Comparison of ENCODE assay signal across 9 mouse cellular contexts in the genomic region with DNA sequence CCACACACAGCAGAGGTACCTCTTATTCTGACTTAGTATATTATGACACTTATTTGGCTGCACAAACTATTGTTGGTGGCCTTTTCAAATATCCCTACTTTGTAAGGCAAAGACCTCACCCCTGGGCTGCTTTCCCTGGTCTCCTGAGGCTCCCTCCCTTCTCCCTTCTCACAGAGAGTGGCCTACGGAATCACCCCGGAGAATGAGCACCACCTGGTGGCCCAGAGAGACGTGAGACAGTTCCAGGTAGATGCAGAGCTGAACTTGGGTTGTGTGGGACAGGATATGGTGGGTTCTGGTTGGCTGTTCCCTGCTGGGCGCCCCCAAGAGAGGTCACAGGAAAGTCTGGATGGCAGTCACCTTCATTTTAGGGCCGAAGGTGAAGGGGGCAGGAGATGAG. TPM values are rescaled to one million over a fixed set of nuclear protein-coding genes. Genes with fewer than 3 reads are reported as not detected.
DNase-seq lines count a peak whose midpoint lies in the region; ATAC-seq and TF ChIP-seq lines count a peak whose summit lies in the region.
"Had no signal": no experiment of that assay in that cellular context is flagged by ENCODE, and none has a peak within 500 bp of the region (broad histone marks: within the 10 kb centered on the region; RNA-seq: fewer than 3 reads in every experiment).

No protein-coding gene starts in this region.

- no peak overlapping the region for H3K4me2 ChIP-seq in intestine, embryonic 14.5 days (ENCODE audit: low read length)
- H3K4me2 ChIP-seq in intestine, embryonic 16.5 days (ENCODE audit: low read depth, low read length), result no peak overlapping the region
- no peak overlapping the region for H3K4me2 ChIP-seq in hindbrain, postnatal 0 days (ENCODE audit: low read depth, low read length)
- no peak overlapping the region for H3K4me2 ChIP-seq in lung, embryonic 14.5 days

- no peaks in the 10 kb centered on the region for H3K36me3 ChIP-seq in intestine, embryonic 14.5 days (ENCODE audit: control insufficient read depth, insufficient read depth, low read length)
- H3K36me3 ChIP-seq in intestine, embryonic 16.5 days (ENCODE audit: control insufficient read depth, insufficient read depth, low read length), result no peaks in the 10 kb centered on the region
- H3K36me3 ChIP-seq in ES-E14 (ENCODE audit: control insufficient read depth, insufficient read depth, low read length, poor library complexity, severe bottlenecking), result no peaks in the 10 kb centered on the region
- no peaks in the 10 kb centered on the region for H3K36me3 ChIP-seq in hindbrain, postnatal 0 days (ENCODE audit: insufficient read depth, low read length)
- no peaks in the 10 kb centered on the region for H3K36me3 ChIP-seq in lung, embryonic 14.5 days (ENCODE audit: insufficient read depth)

- DNase-seq in intestine, embryonic 14.5 days (ENCODE audit: low spot score), result peak; percentile 67
- no peak for DNase-seq in ES-E14 (ENCODE audit: low read depth, low spot score)
- peak; percentile 50 for DNase-seq in brain, adult 2 months (ENCODE audit: low read depth, low spot score)
- peak; percentile 55 for DNase-seq in hindbrain, postnatal 0 days (ENCODE audit: low spot score)
- DNase-seq in lung, embryonic 14.5 days, result peak; percentile 75
- peak; percentile 78 for DNase-seq in testis, postnatal 10 days (ENCODE audit: low spot score)
- no peak for DNase-seq in thymus, postnatal 14 days

- H3K4me1 ChIP-seq in intestine, embryonic 14.5 days (replicated peaks; ENCODE audit: control insufficient read depth, insufficient read depth, low read length), result no peaks in the 10 kb centered on the region
- no peaks in the 10 kb centered on the region for H3K4me1 ChIP-seq in intestine, embryonic 16.5 days (ENCODE audit: control insufficient read depth, insufficient read depth, low read length)
- peaks cover 0 to 3% of the 10 kb centered on the region in 2 experiments; a peak in 1 of 4 replicates for H3K4me1 ChIP-seq in ES-E14 (ENCODE audit: control insufficient read depth in 2 of 2, insufficient read depth in 2 of 2, low read length in 2 of 2, poor library complexity in 1 of 2)
- no peaks in the 10 kb centered on the region for H3K4me1 ChIP-seq in hindbrain, postnatal 0 days (ENCODE audit: insufficient read depth, low read length)
- no peaks in the 10 kb centered on the region for H3K4me1 ChIP-seq in lung, embryonic 14.5 days (ENCODE audit: insufficient read depth)

- no peak overlapping the region for H3K4me3 ChIP-seq in intestine, embryonic 14.5 days (ENCODE audit: low read depth, low read length)
- no peak overlapping the region for H3K4me3 ChIP-seq in intestine, embryonic 16.5 days (ENCODE audit: low read length)
- no peak overlapping the region for H3K4me3 ChIP-seq in ES-E14 (ENCODE audit: insufficient read depth in 1 of 2, low read depth in 1 of 2, low read length in 2 of 2, poor library complexity in 1 of 2, severe bottlenecking in 1 of 2)
- H3K4me3 ChIP-seq in hindbrain, postnatal 0 days (ENCODE audit: low read length), result no peak overlapping the region
- no peak overlapping the region for H3K4me3 ChIP-seq in lung, embryonic 14.5 days (ENCODE audit: low read depth, low read length)

- H3K27ac ChIP-seq in intestine, embryonic 14.5 days (ENCODE audit: low read depth), result no peak overlapping the region
- H3K27ac ChIP-seq in intestine, embryonic 16.5 days (ENCODE audit: low read length), result no peak overlapping the region
- H3K27ac ChIP-seq in ES-E14 (ENCODE audit: insufficient read depth, low read depth, low read length, poor library complexity, severe bottlenecking), result no peak overlapping the region
- H3K27ac ChIP-seq in hindbrain, postnatal 0 days, result no peak overlapping the region
- H3K27ac ChIP-seq in lung, embryonic 14.5 days (ENCODE audit: low read depth), result no peak overlapping the region

- H3K27me3 ChIP-seq in intestine, embryonic 14.5 days (replicated peaks; ENCODE audit: control insufficient read depth, insufficient read depth, low read length), result no peaks in the 10 kb centered on the region
- H3K27me3 ChIP-seq in intestine, embryonic 16.5 days (replicated peaks; ENCODE audit: control insufficient read depth, insufficient read depth, low read length), result no peaks in the 10 kb centered on the region
- H3K27me3 ChIP-seq in hindbrain, postnatal 0 days (ENCODE audit: insufficient read depth, low read length), result no peaks in the 10 kb centered on the region
- H3K27me3 ChIP-seq in lung, embryonic 14.5 days (ENCODE audit: insufficient read depth, low read length), result no peaks in the 10 kb centered on the region

- WGBS in intestine, embryonic 14.5 days, result 24% methylated on average over 5 of the region's 5 CpGs
- 32% methylated on average over 5 of the region's 5 CpGs for WGBS in intestine, embryonic 16.5 days
- 30% methylated on average over 5 of the region's 5 CpGs for WGBS in hindbrain, postnatal 0 days
- WGBS in lung, embryonic 14.5 days, result 20% methylated on average over 5 of the region's 5 CpGs

- in situ Hi-C loops in ES-E14 (cut with MboI; ENCODE audit: low sequenced_read_pairs in 2 of 2, unreplicated experiment in 2 of 2), result loop anchor here in 1 of 2 experiments (10.0 kb wide), 1 partner anchor 182 kb away; no protein-coding TSS in a partner anchor

- H3K9me3 ChIP-seq in intestine, embryonic 14.5 days (ENCODE audit: control insufficient read depth, low read length), result no peaks in the 10 kb centered on the region
- H3K9me3 ChIP-seq in intestine, embryonic 16.5 days (ENCODE audit: control insufficient read depth, low read length), result no peaks in the 10 kb centered on the region
- H3K9me3 ChIP-seq in ES-E14 (ENCODE audit: control insufficient read depth, insufficient read depth, low read depth, low read length), result no peaks in the 10 kb centered on the region
- no peaks in the 10 kb centered on the region for H3K9me3 ChIP-seq in hindbrain, postnatal 0 days (ENCODE audit: low read length)
- H3K9me3 ChIP-seq in lung, embryonic 14.5 days (ENCODE audit: low read depth, low read length), result no peaks in the 10 kb centered on the region

- ATAC-seq in intestine, embryonic 14.5 days (replicated peaks; ENCODE audit: low FRiP score, low TSS enrichment, low read depth), result no peak
- no peak for ATAC-seq in intestine, embryonic 16.5 days
- ATAC-seq in hindbrain, postnatal 0 days, result no peak
- ATAC-seq in lung, embryonic 14.5 days (ENCODE audit: insufficient read depth), result peak; percentile 39; the same call in 1 of the 2 replicates

- no peak overlapping the region for H3K9ac ChIP-seq in intestine, embryonic 14.5 days (ENCODE audit: low read length)
- H3K9ac ChIP-seq in intestine, embryonic 16.5 days (ENCODE audit: low read depth, low read length), result no peak overlapping the region
- no peak overlapping the region for H3K9ac ChIP-seq in ES-E14 (ENCODE audit: insufficient read depth, low read depth, low read length, poor library complexity, severe bottlenecking)
- no peak overlapping the region for H3K9ac ChIP-seq in hindbrain, postnatal 0 days (replicated peaks; ENCODE audit: low read length)
- H3K9ac ChIP-seq in lung, embryonic 14.5 days, result no peak overlapping the region

- TF ChIP-seq CTCF in hindbrain, postnatal 0 days (IDR thresholded peaks at IDR 0.05; ENCODE audit: low read depth), result peak; percentile 74
- peak; percentile 80 for TF ChIP-seq CTCF in lung, embryonic 14.5 days (IDR thresholded peaks at IDR 0.05; ENCODE audit: low read depth)

TF ChIP-seq in ES-E14, 5 proteins besides CTCF, POLR2A, EP300 and RAD21:
- TF ChIP-seq MAFK (IDR thresholded peaks at IDR 0.05; ENCODE audit: insufficient read depth, low read depth, low read length), result no peak
- TF ChIP-seq HCFC1 (IDR thresholded peaks at IDR 0.05; ENCODE audit: borderline replicate concordance, insufficient read depth, low read length), result no peak
- no peak for TF ChIP-seq ZNF384 (IDR thresholded peaks at IDR 0.05; ENCODE audit: low read depth, low read length)
- TF ChIP-seq CHD2 (IDR thresholded peaks at IDR 0.05; ENCODE audit: low read depth, low read length), result no peak
- TF ChIP-seq ZC3H11A (IDR thresholded peaks at IDR 0.05; ENCODE audit: borderline replicate concordance, low read depth, low read length), result peak; percentile 48; the same call in 1 of the 2 replicates

RNA-seq across cellular contexts. Expression of a gene that starts 37.0 kb away (rescaled TPM):
- polyA plus RNA-seq in intestine, embryonic 14.5 days (2014; fragmentation: Nextera tagmentation; extraction: Ambion mirVana), result 0.04 TPM in 1 of 2 replicates, not detected in the other
- polyA plus RNA-seq in intestine, embryonic 16.5 days (2015; fragmentation: Nextera tagmentation; extraction: Ambion mirVana), result 0.23 and 0.31 TPM in 2 replicates
- 0.05 and 0.62 TPM in 2 replicates for total RNA-seq in ES-E14 (2012; rRNA removed)
- total RNA-seq in hindbrain, postnatal 0 days (2014; rRNA removed), result 7.9 and 10.6 TPM in 2 replicates
- polyA plus RNA-seq in hindbrain, postnatal 0 days (2015; fragmentation: Nextera tagmentation; extraction: Ambion mirVana), result 5.9 and 6.6 TPM in 2 replicates
- 0.08 and 0.16 TPM in 2 replicates for polyA plus RNA-seq in lung, embryonic 14.5 days (2014; fragmentation: Nextera tagmentation; extraction: Ambion mirVana)

RNA-seq across cellular contexts. Expression of a gene that starts 51.2 kb away (rescaled TPM):
- not detected in 2 replicates for polyA plus RNA-seq in intestine, embryonic 14.5 days (2014; fragmentation: Nextera tagmentation; extraction: Ambion mirVana)
- polyA plus RNA-seq in intestine, embryonic 16.5 days (2015; fragmentation: Nextera tagmentation; extraction: Ambion mirVana), result not detected in 2 replicates
- total RNA-seq in ES-E14 (2012; rRNA removed), result 0.27 TPM in 1 of 2 replicates, not detected in the other
- not detected in 2 replicates for total RNA-seq in hindbrain, postnatal 0 days (2014; rRNA removed)
- not detected in 2 replicates for polyA plus RNA-seq in hindbrain, postnatal 0 days (2015; fragmentation: Nextera tagmentation; extraction: Ambion mirVana)
- polyA plus RNA-seq in lung, embryonic 14.5 days (2014; fragmentation: Nextera tagmentation; extraction: Ambion mirVana), result not detected in 2 replicates
- total RNA-seq: layer of hippocampus, adult 8-10 months had no signal

Comparison
In these comparisons a context has a peak if more than half of its experiments do, and no peak if none do; other contexts are left out.
1. DNase-seq: peak in intestine, embryonic 14.5 days (single experiment), brain, adult 2 months (single experiment), hindbrain, postnatal 0 days (single experiment), lung, embryonic 14.5 days (single experiment) and testis, postnatal 10 days (single experiment); none in ES-E14 (single experiment) and thymus, postnatal 14 days (single experiment).